Mouse (Mus musculus): ENCODE results near the gene Eepd1.
"Not testable (repeated sequence)": the region's sequence is repeated elsewhere in the genome, so short reads cannot be mapped to it uniquely, and the experiment has no call there.

The Eepd1 gene

DNA sequence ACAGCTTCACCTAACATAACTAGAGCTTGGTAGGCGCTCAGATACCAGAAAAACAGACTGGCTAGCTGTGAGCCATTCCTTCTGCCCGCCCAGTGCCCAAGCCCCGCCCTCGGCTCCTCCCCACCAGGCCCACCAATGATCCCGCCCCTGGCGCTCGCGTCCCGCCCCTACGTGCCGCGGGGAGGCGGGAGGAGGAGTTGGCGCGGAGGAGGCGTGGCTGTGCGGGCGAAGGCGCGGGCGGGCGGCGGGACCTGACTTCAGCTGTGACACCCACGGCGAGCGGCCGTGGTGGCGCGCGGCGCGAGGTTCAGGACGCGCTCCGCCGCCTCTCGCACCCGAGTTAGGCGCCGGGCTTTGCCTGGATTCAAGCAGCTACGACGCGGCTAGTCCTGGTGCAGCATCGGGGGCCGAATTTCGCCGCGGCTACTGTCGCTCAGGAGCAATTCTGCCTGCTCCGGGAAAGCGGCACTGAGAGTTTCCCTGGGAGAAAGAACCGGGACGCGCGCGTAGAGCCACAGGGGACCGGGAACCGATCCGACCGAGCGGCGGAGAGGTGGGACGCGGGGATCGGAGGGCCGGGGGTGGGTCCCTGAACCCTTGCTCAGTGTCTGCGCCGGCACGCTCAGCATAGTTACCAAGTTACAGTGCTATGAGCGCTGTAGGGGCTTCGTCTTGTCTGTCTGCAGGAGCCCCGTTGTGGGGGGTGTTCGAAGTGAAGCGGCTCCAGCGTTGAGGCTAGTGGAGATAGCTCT, at the start of gene Eepd1:
Eepd1 (plus strand) TSS at position 204 of the 752 bp plus-strand sequence.
- peak; percentile 51 for DNase-seq (ENCODE audit: low read depth)

GRCm38 (mm10) chr9:25438836-25439235, 42.5 kb upstream of the Eepd1 start:
- no peak for DNase-seq (ENCODE audit: low read depth)

GRCm38 (mm10) chr9:25440046-25440445, 41.3 kb upstream of the Eepd1 start:
- not testable (repeated sequence) for DNase-seq (ENCODE audit: low read depth)

GRCm38 (mm10) chr9:25442041-25442440, 39.3 kb upstream of the Eepd1 start:
- DNase-seq (ENCODE audit: low read depth): no peak

- DNase-seq (ENCODE audit: low read depth): no peak
Measured at GRCm38 (mm10) chr9:25443029-25443428, 38.3 kb upstream of the Eepd1 start.

DNA sequence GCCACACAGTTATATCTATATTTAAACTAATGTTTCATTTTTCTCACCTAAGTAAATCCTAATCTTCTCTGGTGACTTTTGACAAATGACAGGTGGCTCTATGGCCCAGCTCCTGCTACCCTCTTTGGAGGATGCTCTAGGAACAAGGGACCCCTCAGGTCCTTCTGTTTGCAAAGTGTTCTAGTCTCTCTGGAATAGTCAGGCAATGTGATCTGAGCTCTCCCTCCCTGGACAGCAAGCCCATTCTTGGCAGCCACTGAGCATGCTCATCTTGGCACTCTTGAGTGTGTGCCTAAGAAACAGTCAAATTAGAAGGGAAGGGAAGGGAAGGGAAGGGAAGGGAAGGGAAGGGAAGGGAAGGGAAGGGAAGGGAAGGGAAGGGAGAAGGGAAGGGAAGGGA, 37.8 kb upstream of the Eepd1 start:
- DNase-seq (ENCODE audit: low read depth): no peak

GRCm38 (mm10) chr9:25450394-25450793, 31.0 kb upstream of the Eepd1 start:
- DNase-seq (ENCODE audit: low read depth): no peak

- no peak for DNase-seq (ENCODE audit: low read depth)
Measured at GRCm38 (mm10) chr9:25455027-25455426, 26.3 kb upstream of the Eepd1 start.

- DNase-seq (ENCODE audit: low read depth): no peak
Measured at GRCm38 (mm10) chr9:25460835-25461555, 20.4 kb upstream of the Eepd1 start.

DNA sequence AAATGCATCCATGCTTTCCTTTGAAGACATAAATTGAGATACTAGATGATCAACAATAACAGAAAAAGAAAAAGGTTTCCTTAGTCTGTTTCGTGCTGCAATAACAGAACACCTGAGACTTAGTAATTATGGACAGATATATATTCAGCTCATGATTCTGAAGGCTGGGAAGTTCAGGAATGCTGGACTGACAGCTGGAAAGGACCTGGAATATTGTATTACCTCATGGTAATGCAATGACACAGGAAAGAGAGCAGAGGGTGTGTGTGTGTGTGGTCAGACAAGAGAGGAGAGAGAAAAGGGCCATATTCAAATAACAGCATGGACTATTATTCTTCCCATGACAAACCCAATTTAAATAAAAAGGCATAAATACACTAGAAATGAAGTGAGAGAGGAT, 17.0 kb upstream of the Eepd1 start:
- DNase-seq (ENCODE audit: low read depth): no peak

GRCm38 (mm10) chr9:25479392-25480020, 1.8 kb upstream of the Eepd1 start:
- DNase-seq (ENCODE audit: low read depth): no peak

GRCm38 (mm10) chr9:25480676-25481075, 671 bp upstream of the Eepd1 start:
- no peak for DNase-seq (ENCODE audit: low read depth)

GRCm38 (mm10) chr9:25482322-25482998, 1.1 kb downstream of the Eepd1 start:
- DNase-seq (ENCODE audit: low read depth): no peak

GRCm38 (mm10) chr9:25482999-25483347, 1.6 kb downstream of the Eepd1 start:
- no peak for DNase-seq (ENCODE audit: low read depth)

DNA sequence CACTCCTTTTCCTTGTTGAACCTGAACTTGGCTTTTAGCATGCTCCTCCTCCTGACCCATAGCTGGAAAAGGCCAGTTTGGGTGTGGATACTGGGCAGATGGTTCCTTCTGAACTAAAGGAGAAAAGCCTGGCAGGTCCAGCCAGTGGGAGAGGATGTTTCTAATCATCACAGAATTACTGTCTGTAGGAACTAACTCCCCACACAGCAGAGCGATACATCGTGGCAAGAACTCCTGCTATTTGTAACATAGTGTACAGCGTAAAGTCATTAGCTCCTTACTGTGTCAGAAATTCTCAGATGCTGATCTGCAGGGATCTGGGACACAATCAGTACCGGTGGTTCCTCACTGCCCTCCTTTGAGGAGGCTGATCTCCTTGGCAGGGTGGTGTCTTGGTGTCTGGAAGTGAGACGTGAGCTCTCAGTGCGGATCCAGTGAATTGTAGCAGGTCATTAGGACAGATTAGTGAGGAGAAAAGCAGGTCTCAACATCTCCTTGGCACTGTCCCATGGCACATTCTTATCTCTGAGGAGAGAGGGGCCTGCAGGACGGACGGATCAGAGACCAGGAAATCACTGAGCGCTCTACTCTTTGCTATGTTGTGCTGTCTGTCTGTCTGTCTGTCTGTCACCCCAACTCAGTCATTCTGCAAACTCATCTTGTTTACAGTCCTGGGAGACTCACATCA, 2.7 kb downstream of the Eepd1 start:
- no peak for DNase-seq (ENCODE audit: low read depth)

- DNase-seq (ENCODE audit: low read depth): no peak
Measured at GRCm38 (mm10) chr9:25484619-25484986, 3.3 kb downstream of the Eepd1 start.

DNA sequence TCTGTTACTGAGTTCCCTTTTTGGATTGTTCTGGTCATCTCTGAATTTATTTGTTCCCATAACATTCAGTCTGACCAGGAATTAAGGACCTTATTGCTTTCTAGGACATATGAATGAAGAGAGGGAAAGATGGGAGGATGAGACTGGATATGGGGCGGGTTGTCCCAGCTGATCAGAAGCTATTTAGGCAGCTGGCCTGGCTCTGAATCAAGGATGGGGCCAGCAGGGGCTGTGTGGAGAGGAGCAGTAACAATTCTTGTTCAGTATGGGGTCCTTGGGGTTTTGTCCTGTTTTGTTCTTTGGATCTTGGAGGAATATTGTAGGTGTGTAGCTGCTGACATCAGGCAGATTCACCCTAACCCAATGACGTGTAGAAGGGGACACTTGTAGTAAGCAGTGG, 3.7 kb downstream of the Eepd1 start:
- DNase-seq (ENCODE audit: low read depth): no peak

GRCm38 (mm10) chr9:25485406-25485805, 4.1 kb downstream of the Eepd1 start:
- no peak for DNase-seq (ENCODE audit: low read depth)

GRCm38 (mm10) chr9:25486246-25486807, 5.0 kb downstream of the Eepd1 start:
- no peak for DNase-seq (ENCODE audit: low read depth)

DNA sequence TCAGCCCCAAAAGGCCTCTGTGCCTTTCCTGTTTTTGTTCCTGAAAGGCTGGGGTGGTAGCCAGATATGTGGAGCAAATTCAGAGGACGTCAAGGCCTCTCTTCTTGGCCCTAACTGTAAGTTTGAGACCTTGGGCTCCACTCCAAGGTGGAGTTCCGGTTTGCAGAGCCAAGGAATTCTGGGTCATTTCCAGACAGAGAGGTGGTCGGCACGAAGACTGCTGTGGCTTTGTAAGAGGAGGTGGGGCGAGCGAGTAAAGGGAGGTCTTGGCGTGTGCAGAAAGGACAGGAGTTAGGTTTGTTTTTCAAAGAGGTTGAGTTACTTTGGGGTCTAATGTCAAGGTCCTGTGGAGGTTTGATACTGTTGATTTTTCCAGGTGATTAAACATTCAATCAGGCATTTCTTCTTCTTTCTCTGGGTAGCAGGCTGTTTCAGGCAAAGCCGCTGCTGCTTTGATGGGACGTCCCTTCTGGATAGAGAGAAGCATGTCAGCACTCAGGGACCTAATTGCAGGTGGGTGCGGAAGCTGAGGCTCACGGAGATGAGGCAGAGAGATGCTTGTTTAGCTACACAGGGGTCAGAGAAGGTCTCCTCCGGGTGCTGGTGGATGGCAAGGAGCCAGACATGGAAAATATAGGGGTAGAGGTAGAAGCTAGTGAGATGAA, 6.2 kb downstream of the Eepd1 start:
- no peak for DNase-seq (ENCODE audit: low read depth)

GRCm38 (mm10) chr9:25488581-25488980, 7.2 kb downstream of the Eepd1 start:
- no peak for DNase-seq (ENCODE audit: low read depth)
